Mouse (Mus musculus) MEL (cell line): Measurements from ENCODE around the gene Rbfox3. TPM values are rescaled to one million over a fixed set of nuclear protein-coding genes. Genes with fewer than 3 reads are reported as not detected.
A peak's percentile ranks its signal among the peaks of the same experiment; 100 is the strongest.

Source experiments
- DNase-seq: peaks from one replicate; pipeline ENCODE4 v3.0.0; 2011; ENCODE audit warnings: low read depth, low spot score
- H3K27ac ChIP-seq: 2 replicates; pipeline ENCODE4 v1.5.1; 2012; ENCODE audit warnings: low read depth, mild to moderate bottlenecking, control low read depth, low read length, moderate library complexity; ENCODE audit not compliant: control insufficient read depth
- H3K27me3 ChIP-seq, 2 experiments: fragments of 150-350 bp in 1 of 2; sonication (generic) in 1 of 2; 2 replicates each; pipeline ENCODE4 v1.6.1; 2012; ENCODE audit warnings: low read length in 2 of 2, mild to moderate bottlenecking in 2 of 2, improper control_type of control experiment in 1 of 2, moderate library complexity in 1 of 2; ENCODE audit not compliant: insufficient read depth in 2 of 2, control insufficient read depth in 1 of 2
- H3K36me3 ChIP-seq, 2 experiments: 2 replicates each; pipeline ENCODE4 v1.6.1; 2012 to 2014; ENCODE audit warnings: low read length in 2 of 2, improper control_type of control experiment in 1 of 2, inconsistent platforms in 1 of 2, mild to moderate bottlenecking in 1 of 2; ENCODE audit not compliant: insufficient read depth in 2 of 2, control insufficient read depth in 1 of 2
- H3K4me1 ChIP-seq, 2 experiments: fragments of 150-350 bp in 1 of 2; sonication (generic) in 1 of 2; 2 replicates each; pipeline ENCODE4 v1.6.1; 2012; ENCODE audit warnings: low read length in 2 of 2, improper control_type of control experiment in 1 of 2, mild to moderate bottlenecking in 1 of 2; ENCODE audit not compliant: insufficient read depth in 2 of 2, control insufficient read depth in 1 of 2
- H3K4me3 ChIP-seq, 2 experiments: fragments of 150-350 bp in 1 of 2; sonication (generic) in 1 of 2; 2 replicates each; pipeline ENCODE4 v1.5.1; 2012; ENCODE audit warnings: low read depth in 2 of 2, low read length in 2 of 2, mild to moderate bottlenecking in 2 of 2, moderate library complexity in 2 of 2, control low read depth in 1 of 2, improper control_type of control experiment in 1 of 2; ENCODE audit not compliant: control insufficient read depth in 1 of 2, insufficient read depth in 1 of 2
- H3K79me2 ChIP-seq: 2 replicates; pipeline ENCODE4 v1.6.1; 2012; ENCODE audit warnings: mild to moderate bottlenecking, low read length, moderate library complexity; ENCODE audit not compliant: control insufficient read depth, poor library complexity, insufficient read depth
- H3K9ac ChIP-seq: 2 replicates; pipeline ENCODE4 v1.6.1; 2012; ENCODE audit warnings: low read depth, mild to moderate bottlenecking, control low read depth, low read length, moderate library complexity; ENCODE audit not compliant: control insufficient read depth, poor library complexity, severe bottlenecking
- H3K9me3 ChIP-seq: fragments of 150-350 bp; sonication (generic); replicated peaks from 2 replicates; pipeline ENCODE4 v1.6.1; 2012; ENCODE audit warnings: mild to moderate bottlenecking, low read length, improper control_type of control experiment, moderate library complexity; ENCODE audit not compliant: insufficient read depth
- CTCF ChIP-seq, 3 experiments: IDR thresholded peaks in 2 of 3; conservative IDR thresholded peaks in 1 of 3; 2 replicates each; pipeline ENCODE4 v1.5.1; 2011 to 2012; ENCODE audit warnings: low read length in 3 of 3, low read depth in 2 of 3, mild to moderate bottlenecking in 2 of 3, improper control_type of control experiment in 1 of 3, inconsistent platforms in 1 of 3, mixed read lengths in 1 of 3, moderate library complexity in 1 of 3; ENCODE audit not compliant: control insufficient read depth in 1 of 3, insufficient read depth in 1 of 3, poor library complexity in 1 of 3, severe bottlenecking in 1 of 3
- ELF1 ChIP-seq: IDR thresholded peaks from 2 replicates; pipeline ENCODE4 v1.6.1; 2014; ENCODE audit warnings: low read depth, mild to moderate bottlenecking, inconsistent platforms, low read length, improper control_type of control experiment, moderate library complexity
- EP300 ChIP-seq, 2 experiments: IDR thresholded peaks; 2 replicates each; pipeline ENCODE4 v1.6.1; 2011; ENCODE audit warnings: improper control_type of control experiment in 2 of 2, low read length in 2 of 2, low read depth in 1 of 2, mild to moderate bottlenecking in 1 of 2
- ETS1 ChIP-seq: IDR thresholded peaks from 2 replicates; pipeline ENCODE4 v1.6.1; 2012; ENCODE audit warnings: low read depth, mild to moderate bottlenecking, inconsistent platforms, low read length, improper control_type of control experiment, moderate library complexity
- MAZ ChIP-seq: IDR thresholded peaks from 2 replicates; pipeline ENCODE4 v1.6.1; 2012; ENCODE audit warnings: low read depth, mild to moderate bottlenecking, inconsistent platforms, low read length, improper control_type of control experiment
- NELFE ChIP-seq: IDR thresholded peaks from 2 replicates; pipeline ENCODE4 v1.6.1; 2011; ENCODE audit warnings: low read depth, low read length, improper control_type of control experiment
- POLR2A ChIP-seq, 2 experiments: IDR thresholded peaks; 2 replicates each; pipeline ENCODE4 v1.6.1; 2011 to 2012; ENCODE audit warnings: low read length in 2 of 2, mild to moderate bottlenecking in 2 of 2, control low read depth in 1 of 2, improper control_type of control experiment in 1 of 2, low read depth in 1 of 2, moderate library complexity in 1 of 2; ENCODE audit not compliant: control insufficient read depth in 1 of 2, insufficient read depth in 1 of 2, poor library complexity in 1 of 2
- RAD21 ChIP-seq: IDR thresholded peaks from 2 replicates; pipeline ENCODE4 v1.6.1; 2011; ENCODE audit warnings: mild to moderate bottlenecking, low read depth, low read length, improper control_type of control experiment
- SIN3A ChIP-seq: IDR thresholded peaks from 2 replicates; pipeline ENCODE4 v1.6.1; 2012; ENCODE audit warnings: low read length, improper control_type of control experiment, inconsistent platforms
- SMC3 ChIP-seq: IDR thresholded peaks from 2 replicates; pipeline ENCODE4 v1.6.1; 2011; ENCODE audit warnings: low read depth, low read length, improper control_type of control experiment
- ZC3H11A ChIP-seq: IDR thresholded peaks from 2 replicates; pipeline ENCODE4 v1.6.1; 2012; ENCODE audit warnings: low read depth, mild to moderate bottlenecking, inconsistent platforms, low read length, improper control_type of control experiment
- ZMIZ1 ChIP-seq: IDR thresholded peaks from 2 replicates; pipeline ENCODE4 v1.6.1; 2012; ENCODE audit warnings: low read depth, mild to moderate bottlenecking, inconsistent platforms, low read length, improper control_type of control experiment, moderate library complexity
- polyA plus RNA-seq, 2 experiments: library from polyadenylated mRNA; stranded (reverse) in 1 of 2; unstranded in 1 of 2; fragments of >175 nt in 1 of 2; fragments of >200 nt in 1 of 2; gene quantifications; 2 replicates each; pipeline versions ENCODE4 v1.2.1 to v1.2.4; 2012; ENCODE audit warnings: low replicate concordance in 2 of 2, low read depth in 1 of 2; ENCODE audit not compliant: insufficient read length in 2 of 2, insufficient read depth in 1 of 2, missing spikeins in 1 of 2
- total RNA-seq: library from RNA; depleted of rRNA; stranded (reverse); fragments of 300-350 nt; gene quantifications from 2 replicates; pipeline ENCODE4 v1.2.3, GENCODE M21; 2012

The Rbfox3 gene
- total and polyA plus RNA-seq, 3 experiments, result not detected

DNA sequence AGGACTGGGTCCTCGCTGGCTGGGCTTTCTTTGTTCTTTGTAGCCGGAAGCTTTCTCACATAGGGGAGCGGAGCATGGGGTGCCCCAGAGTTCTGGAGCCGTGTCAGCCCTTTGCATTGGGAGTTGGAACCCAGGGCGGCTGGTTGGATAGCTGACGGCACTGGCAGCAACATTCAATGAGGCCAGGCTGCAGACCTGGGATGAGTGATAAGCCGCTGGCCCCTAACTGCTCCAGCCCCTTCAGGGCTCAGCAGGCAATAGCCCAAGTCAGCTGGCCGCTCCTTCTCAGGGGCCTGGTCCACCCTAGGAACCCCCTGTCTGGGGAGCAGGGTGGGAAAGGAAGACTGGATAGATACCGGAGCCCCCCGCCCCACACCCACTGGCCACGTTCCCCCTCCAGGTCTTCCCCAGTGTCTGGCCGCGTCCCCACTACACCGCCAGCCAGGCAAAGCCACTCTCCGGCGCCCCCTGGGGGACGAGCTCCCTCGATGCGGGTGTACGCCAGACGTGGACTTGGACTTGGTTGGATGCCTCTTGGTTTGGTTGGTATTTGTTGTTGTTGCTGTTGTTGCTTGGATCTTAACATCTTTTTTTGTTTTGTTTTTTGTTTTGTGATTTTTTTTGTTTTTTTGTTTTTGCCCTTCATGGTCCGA lies 420.7 kb downstream of the Rbfox3 start:
- Histone ChIP-seq H3K27ac (no peak overlapping the region), H3K4me3 (no peak overlapping the region; a peak in 1 of 4 replicates), H3K4me1 (no peaks in the 10 kb centered on the region), H3K27me3 (no peaks in the 10 kb centered on the region; a peak in 1 of 4 replicates), H3K9me3 (no peaks in the 10 kb centered on the region), H3K9ac (no peak overlapping the region), H3K79me2 (no peaks in the 10 kb centered on the region)
- peak; percentile 74 for DNase-seq
- TF ChIP-seq ZC3H11A (peak; percentile 96), ETS1 (no peak), ZMIZ1 (no peak), CTCF (IDR thresholded peaks at IDR 0.05 in 2 of 3, conservative IDR thresholded peaks at IDR 0.05 in 1 of 3; ENCODE audit: control insufficient read depth in 1 of 3, insufficient read depth in 1 of 3, low read depth in 2 of 3, low read length in 3 of 3, poor library complexity in 1 of 3, severe bottlenecking in 1 of 3) (peak; percentile 78 to 99 (median 97)), SMC3 (peak; percentile 99), RAD21 (peak; percentile 78), MAZ (peak; percentile 63; the same call in 1 of the 2 replicates)
- TF ChIP-seq, all 39 proteins: peak for 5
- no peaks in the 10 kb centered on the region for H3K36me3 ChIP-seq

DNA sequence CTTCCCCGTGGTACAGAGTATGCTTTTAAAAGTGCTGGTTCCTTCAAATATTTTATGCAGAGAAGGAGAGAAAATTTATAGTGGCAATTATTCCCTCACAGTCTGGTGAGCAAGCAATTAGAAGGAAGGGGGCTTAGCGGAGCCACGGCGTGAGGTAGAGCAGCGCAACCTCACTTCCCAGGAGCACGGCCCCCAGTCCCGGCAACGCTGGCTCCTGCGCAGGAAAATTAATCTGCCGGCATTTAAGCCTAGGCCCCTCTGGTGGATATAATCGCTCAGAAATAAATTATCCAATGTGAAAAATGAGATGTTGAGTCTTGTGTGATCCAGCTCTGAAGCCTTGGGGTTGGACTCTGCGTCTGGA lies 422.5 kb downstream of the Rbfox3 start:
- H3K36me3 ChIP-seq, result 0 out of 4 replicates have a peak, but pooled peaks cover 0 to 1% of the 10 kb centered on the region in 2 experiments
- no peaks in the 10 kb centered on the region for H3K9me3 ChIP-seq
- H3K4me3 ChIP-seq, result no peak overlapping the region
- no peak overlapping the region for H3K27ac ChIP-seq
- TF ChIP-seq NELFE (no peak), MAZ (no peak), SIN3A (no peak)
- no peaks in the 10 kb centered on the region; a peak in 1 of 4 replicates for H3K27me3 ChIP-seq
- no peak overlapping the region for H3K9ac ChIP-seq
- no peak for DNase-seq
- no peaks in the 10 kb centered on the region for H3K79me2 ChIP-seq
- no peaks in the 10 kb centered on the region for H3K4me1 ChIP-seq

DNA sequence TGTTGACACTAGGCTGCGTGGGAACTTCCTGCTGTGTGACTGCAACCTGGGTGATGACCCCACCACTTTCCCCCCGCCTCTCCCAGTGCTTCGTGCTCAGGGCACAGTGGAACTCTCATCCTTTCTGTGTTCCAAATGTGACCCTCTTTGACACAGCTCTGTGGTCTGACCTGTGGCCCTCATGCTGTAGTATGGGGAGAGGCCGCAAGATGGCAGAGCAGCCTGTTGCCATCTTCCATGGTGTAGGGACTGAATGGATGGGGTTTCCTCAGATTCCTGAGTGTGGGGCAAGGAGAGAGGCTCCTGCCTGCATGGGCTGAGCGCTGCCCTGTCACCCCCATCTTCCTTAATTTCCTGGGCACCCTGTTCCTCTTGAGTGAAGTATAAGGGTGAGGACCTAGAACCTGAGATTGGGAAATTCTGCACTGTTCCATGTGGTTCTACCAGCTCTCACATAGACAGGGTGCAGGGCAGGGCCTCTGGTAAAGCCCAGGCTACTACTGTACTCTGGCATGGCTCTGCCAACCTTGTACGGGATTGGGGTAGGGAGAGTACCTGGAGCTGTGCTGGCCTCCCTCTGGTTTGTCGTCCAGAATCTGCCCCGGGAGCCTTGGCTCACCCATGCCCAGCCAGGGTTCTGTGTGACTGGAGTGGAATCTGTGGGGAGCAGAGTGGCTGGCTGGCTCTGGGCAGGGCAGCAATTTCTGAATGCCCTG lies 423.0 kb downstream of the Rbfox3 start:
- 0 out of 4 replicates have a peak, but pooled peaks cover 0 to 1% of the 10 kb centered on the region in 2 experiments for H3K36me3 ChIP-seq

More for the DNA sequence above, 423.0 kb downstream of the Rbfox3 start:
- H3K4me1 ChIP-seq, result no peaks in the 10 kb centered on the region
- no peak overlapping the region for H3K27ac ChIP-seq
- no peaks in the 10 kb centered on the region for H3K27me3 ChIP-seq
- no peak for DNase-seq
- no peaks in the 10 kb centered on the region for H3K79me2 ChIP-seq
- no peaks in the 10 kb centered on the region for H3K9me3 ChIP-seq
- no peak overlapping the region for H3K4me3 ChIP-seq
- TF ChIP-seq EP300 (IDR thresholded peaks at IDR 0.05; ENCODE audit: low read depth in 1 of 2, low read length in 2 of 2) (no peak), POLR2A (IDR thresholded peaks at IDR 0.05; ENCODE audit: control insufficient read depth in 1 of 2, insufficient read depth in 1 of 2, low read depth in 1 of 2, low read length in 2 of 2, poor library complexity in 1 of 2) (0 out of 4 replicates have a peak, but pooled peaks of 1 of the 2 experiments have one; percentile 25), RAD21 (no peak), ELF1 (no peak)
- H3K9ac ChIP-seq, result no peak overlapping the region
